Mouse (Mus musculus) cerebellum, adult (tissue): Measurements from ENCODE around the gene Meis1.
A peak's percentile ranks its signal among the peaks of the same experiment; 100 is the strongest.

Experiments used
- ATAC-seq: cut with Nextera tagmentation; 2 replicates; pipeline ENCODE4 v1.9.2; 2017; ENCODE audit warnings: mild to moderate bottlenecking, moderate library complexity, mixed read lengths; ENCODE audit not compliant: insufficient number of reproducible peaks, low FRiP score, low TSS enrichment

The Meis1 gene

DNA sequence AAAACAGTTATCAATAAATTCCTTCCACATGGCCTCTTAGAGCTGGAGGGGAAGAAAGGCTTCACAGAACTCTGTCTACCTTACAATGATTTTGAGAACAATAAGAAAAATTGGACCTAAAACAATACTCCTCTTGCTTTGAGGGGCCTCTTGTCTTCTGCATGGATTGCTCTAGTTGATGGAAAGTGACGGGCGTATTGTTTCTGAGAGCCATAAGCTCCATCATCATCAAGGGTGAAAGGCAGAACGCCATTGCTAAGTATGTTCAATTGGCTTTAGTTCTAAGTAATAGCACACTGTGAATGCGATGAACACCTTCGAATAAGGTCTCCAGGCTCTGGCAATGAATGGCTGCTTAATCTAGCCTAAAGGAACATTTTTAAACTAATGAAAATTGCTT, 136.5 kb downstream of the Meis1 start:
- ATAC-seq: no peak

DNA sequence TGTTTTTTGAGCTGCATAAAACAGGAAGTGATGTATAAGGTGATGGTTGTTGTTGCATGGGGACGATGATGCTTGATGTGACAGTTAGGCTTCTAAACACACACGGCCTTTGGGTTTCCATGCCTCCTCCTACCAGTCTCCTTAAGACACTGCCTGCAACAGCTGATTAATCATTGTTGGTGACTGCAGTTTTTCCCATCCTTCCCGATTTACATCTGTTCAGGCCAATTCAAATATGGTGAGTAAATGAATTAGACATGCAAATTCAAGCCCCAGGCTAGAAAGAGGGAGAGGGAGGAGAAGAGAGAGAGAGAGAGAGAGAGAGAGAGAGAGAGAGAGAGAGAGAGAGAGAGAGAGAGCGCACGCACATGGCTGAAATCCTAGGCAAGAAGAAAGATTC, 138.0 kb downstream of the Meis1 start:
- no peak for ATAC-seq

DNA sequence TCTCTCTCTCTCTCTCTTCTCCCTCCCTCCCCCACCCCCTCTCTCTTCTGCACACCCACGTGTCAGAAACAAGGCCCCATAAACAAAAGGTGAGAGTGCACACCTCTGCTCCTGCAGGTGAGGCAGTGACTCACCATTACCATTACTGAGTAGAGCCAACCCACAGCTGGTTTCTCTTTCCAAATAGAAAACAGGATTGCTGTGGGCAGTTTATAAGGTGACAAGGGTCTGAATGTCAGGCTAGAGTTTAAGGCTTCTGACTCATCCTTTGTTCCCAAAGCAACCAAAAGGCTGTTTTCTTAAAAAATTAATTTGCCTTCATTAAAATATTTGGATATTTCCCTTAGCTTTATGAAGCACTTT, 139.3 kb downstream of the Meis1 start:
- ATAC-seq: no peak

DNA sequence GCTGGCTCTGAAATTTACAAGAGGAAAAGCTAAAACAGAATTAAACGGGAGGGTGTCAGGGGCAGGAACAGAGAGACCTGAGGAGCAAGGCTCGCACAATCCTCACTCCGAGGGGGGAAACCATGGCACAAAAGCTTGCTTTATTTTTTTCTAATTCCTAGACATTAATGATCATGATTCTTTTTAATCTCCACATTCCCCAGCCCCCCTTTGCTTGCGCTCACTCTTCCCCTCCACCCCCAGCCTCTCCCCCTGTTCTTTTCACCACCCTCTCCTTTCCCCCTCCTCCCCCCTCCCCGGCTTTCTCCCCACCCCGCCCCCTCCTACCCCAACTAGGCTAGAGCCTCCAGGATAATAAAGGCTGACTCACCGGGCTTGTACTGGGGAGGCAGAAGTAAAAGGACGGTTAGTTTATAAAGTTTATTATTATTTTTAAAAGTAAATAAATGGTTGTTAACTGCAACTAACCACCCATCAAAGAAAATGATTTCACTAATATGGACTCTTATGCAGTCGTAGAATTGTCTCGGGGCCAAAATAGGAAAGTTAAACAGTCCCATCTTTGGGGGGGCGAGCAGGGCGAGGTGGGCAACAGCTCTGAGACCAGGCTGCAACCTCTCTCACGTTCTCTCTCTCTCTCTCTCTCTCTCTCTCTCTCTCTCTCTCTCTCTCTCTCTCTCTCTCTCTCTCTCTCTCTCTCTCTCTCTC, 139.9 kb downstream of the Meis1 start:
- ATAC-seq: no peak

DNA sequence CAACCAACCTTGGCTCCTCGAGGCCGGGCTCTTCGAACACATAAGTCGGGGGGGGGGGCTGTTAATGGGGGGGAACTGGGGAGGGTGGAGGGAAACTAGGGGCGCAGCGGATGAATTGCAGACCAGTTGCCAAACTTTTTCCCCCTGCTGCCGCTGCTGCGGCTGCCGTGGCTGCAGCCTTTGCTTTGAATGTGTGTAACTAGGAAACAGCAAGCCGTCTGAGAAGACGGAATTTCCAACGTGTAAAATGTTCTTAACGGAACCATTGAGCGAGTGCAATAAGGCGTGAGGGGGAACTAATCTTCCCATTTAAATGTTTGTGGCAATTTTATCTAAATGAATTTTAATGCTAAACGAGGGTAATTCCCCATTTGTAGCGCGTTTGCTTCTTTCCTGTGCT, 140.8 kb downstream of the Meis1 start:
- ATAC-seq: no peak

DNA sequence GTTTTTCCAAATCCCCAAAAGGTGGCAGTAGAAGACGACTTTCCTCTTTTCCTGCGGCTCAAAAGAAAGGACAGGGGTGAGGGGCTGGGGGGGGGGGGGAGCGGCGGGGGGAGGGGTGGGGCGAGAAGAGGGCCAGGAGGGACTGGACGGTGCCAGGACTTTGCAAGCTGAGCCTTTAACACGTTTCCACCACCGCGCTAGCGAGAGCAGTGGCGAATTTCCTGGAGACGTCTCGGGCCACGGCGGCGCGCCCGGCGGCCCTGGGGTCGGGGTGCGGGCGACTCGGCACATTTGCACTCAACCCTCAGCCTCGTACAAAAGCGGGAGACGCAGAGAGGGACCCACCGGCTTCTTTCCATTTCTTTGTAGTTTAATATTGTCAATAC, 141.2 kb downstream of the Meis1 start:
- ATAC-seq: peak; percentile 74

DNA sequence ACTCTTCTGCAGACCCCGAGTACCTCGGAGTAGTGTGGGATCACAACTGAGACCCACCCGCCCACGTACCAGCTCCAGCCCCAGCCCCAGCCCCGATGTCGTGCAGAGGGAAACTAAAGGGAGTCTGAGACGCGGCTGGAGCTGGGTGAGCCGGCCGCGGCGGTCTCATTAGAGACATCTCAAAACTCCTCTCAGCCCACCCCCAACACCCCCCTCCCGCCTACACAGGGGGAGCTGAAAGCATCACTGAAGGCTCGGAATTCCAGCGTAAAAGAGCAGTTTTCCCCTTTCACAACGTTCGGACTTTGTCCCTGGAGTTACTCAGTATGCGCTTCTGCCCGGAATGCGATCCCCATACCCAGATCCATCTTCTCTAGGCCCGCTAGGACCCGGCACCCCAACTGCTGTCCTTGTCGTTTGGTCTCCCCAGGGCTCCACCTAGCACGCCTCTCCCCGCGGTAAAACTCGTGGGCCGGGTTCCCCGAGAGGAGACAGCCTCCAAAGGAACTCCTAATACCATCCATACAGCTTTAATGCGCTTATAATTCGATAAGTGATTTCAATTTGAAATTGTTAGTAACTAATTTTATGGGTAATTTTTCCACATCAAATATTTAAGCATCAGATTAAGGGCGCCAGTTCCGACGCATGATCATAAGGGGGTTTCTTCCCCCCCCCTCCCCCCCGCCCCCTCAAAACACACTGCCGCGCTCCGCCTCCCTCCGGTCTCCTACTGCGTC, 141.7 kb downstream of the Meis1 start:
- ATAC-seq: no peak; the same call in 1 of the 2 replicates

DNA sequence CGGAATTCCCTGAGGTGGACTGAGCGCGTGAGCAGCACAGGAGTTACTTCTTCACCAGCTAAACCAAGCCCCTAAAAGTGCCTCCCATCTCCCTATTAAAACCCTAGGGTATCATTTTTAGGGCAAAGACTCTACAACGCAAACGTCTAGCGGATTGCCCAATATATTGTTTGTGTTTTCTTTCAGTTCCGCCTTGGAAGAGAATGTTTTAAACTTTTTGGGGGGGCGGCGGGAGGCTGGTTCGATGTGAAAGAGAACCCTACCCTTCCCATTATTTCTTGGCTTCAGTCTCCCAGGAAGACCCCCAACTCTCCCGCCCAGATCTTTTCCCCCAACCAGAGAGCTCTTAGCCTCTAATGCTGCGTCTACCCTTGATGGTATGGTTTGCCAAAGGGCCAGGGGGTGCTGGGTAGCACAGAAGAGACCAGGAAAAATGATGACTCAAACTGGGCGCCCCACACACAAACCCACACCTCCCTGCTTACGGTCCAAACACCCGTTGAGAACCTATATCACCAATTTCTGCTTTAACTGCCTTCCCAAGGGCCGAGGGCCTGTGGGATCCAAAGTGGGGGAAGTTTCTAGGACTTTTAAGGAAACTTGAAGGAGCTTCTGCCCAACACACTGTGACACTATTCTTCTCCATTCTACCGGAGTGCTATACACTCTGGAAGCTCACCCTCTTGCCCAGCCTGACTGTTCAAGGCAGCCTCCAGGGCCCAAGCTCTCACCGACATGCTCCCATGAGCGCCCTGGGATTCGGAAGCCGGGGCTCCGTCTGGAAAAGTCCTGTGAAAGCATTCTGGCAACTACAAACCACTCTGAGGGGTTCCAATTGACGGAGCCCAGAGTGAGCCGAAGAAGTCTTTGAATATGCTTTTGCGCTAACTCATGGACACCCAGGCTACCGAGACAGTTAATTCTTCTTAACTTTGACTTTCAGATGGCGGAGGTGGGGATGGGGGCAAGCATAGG, 142.6 kb downstream of the Meis1 start:
- no peak for ATAC-seq

DNA sequence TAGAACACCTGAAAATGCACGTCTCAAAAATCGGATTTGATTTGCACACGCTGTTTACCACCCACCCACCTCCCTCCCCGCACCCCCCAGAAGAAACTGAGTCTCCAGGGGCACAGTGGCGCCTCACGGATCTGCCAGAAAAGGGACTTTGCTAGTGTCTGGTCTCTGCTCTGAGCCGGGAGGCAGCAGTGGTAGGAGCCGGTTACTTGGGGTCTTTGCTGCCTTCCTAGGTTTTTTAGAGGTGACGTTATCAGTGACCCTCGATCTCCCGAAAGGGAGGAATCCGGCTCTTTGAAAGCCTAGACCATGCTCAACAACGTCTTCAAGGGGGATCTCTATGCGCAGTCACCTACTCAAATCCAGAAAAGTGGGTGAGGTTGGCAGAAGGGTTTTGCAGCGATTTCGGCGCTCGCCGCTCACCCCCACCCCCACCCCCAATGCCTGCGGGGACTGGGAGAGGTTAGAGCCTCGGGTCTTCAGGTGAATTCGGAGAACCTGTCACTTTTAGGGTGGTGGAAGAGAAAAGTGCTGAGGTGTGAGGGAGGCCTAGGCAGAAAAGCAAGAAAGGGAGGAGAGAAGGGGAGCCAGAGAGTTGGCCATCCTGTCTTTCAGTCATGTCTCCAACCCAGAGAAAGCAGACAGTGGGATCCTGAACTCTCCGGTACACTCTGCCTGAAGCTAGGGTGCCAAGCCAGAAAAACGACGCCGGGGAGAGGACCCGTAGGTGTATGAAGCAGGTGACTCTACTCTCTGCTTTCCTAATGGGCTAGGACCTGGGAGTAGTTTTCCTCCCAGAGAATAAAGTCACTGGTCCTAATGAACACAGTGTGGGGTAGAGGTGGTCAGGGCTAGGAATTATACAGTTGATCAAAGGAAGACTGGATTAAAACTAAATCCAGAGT, 143.5 kb downstream of the Meis1 start:
- no peak for ATAC-seq

DNA sequence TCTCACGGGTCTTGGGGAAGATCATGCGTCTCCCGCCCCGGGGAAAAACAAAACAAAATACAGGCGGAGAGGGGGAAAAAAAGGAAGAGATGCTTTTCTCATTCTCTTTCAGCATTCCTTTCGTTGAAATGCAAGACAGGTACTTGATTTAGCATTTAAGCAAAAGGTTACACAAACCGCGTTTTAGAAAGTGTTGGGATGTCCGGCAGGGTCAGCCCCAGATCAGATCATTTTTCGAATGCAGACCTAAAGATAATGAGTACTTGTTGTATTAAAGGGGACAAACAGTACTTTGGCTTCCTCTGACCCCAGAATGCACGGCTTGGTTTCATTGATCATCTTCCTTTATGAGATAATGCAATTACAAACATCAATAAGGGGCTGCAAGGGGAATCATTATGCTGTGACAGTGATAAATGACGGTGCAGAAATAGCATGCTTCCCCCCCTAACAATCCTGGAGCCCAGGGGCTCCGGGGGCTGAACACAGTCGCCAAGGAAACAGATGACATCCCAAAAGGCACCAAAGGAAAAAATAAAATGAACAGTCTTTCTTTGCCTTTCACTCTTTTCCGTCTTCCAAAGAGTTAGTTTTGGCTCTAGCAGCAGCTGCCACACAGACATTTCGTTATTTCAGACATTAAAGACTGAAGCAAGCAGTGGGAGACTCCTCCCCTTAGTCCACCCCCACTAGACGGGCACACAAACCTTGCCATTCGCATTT, 144.3 kb downstream of the Meis1 start:
- no peak for ATAC-seq

DNA sequence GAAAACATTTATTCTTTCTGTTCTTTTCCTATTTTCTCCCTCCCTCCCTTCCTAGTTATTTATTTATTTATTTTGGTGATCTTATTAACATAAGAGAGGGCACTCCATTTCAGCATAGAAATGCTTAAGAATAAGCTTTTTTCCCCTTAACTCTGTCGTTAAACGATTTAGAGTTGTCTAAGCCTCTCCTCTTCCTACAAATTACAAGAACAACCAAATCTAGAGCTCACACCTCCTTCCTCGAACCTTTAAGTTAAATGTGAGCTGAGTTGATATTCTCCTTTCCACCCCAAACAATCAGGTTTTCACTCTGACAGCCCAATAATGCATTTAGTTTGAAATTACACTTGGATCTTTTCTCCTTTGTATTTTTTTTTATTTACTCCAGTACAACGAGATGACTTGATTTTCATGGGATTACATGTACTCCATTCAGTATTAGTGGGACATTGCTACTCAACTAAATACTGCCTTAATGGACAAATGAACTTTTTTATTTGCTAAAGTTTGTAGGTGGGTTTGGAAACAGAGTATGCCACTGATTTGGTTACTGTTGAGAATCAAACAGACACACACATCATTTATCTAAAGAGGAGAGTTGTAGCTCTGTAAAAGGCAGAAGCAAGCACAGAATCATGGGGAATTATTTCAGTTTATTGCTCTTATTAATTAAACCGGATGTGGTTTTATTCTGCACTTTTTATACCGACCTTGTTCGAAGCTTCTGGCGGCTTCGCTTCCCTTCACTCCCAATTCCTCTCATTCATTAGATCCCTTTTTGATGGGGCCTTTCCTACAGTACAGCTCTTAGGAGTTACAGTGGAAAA, 145.1 kb downstream of the Meis1 start:
- no peak for ATAC-seq

DNA sequence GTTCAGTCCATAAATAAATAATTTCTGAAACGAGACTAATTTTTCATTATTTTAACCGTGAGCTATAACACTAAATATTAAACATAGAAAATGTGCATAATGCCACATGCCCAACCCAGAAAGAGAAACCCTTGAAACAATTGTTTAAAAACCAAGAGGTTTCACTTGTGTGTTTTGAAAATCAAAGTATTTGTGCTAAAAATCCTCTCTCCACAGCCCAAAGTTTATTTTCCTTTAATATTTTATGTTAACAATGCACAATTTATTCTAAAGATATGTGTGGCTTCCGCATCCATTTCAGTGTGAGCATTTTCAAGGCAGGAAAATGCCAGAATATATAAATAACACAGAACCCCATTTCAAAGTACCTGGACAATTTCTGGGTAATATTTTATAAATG, 146.0 kb downstream of the Meis1 start:
- ATAC-seq: no peak

DNA sequence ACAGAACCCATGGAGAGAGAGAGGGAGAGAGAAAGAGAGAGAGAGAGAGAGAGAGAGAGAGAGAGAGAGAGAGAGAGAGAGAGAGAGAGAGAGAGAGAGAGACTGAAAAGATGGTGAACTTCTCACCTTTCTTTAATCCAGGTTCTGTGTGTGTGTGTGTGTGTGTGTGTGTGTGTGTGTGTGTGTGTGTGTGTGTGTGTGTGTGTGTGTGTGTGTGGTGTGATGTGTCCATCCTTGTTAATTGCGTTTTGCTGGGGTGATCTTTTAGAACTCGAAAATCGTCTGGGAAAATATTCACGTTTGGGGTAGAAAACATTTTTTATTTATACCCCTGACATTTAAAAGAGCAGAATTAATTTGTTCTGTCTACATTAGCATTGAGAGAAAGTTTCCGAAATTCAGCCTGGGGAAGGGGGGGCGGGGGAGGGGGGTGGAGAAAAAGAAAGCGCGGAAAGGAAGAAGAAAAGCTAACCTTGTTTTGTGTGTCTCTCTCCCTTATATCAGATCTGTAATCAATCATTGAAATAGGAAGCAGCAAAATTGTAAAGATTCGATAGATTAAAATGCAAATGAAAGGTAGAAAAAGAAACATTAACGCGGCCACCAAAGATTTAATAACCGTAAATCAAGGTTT, 146.6 kb downstream of the Meis1 start:
- ATAC-seq: no peak

DNA sequence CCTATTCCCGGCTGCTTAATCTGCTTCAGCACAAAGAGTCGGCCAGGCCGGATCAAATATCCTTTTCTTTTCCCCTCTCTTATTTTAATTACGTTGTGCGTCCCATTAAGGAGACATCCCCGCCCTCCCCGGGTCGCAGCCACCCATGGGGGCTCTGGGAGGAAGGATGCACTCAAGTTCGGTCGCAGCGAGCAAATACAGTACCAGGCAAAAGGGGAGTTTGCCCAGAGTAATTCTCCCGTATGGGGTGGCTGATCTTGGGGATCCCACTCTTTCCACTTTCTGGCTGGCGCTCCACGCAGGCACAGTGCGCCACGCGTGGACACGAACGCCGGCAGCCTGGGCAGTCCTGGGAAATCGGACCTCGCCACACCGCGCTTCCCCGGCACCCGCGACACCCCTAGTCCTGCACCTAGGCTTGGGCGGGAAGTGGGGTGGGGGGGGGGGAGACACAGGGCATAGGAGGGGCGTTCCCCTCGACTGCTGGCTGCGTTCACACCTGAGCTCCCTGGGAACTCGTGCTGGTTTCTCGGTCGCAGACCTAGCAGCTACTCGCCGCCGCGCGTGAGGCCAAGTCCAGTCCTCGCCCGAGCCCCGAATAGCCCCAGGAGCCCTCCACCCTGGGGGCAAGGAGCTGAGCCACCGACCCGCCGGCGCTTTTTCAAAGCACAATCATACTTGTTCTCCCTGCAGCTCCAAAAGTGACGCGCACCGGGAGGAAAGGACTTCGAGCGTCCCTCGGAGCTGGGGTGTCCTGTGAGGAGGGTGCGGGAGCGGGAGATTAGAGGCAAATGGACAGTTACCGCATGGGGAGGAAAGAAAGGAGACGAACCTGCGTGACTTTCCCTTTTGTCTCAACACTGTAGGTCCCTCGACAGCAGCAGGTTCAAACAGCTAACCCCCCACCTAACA, 147.4 kb downstream of the Meis1 start:
- peak; percentile 46 for ATAC-seq

DNA sequence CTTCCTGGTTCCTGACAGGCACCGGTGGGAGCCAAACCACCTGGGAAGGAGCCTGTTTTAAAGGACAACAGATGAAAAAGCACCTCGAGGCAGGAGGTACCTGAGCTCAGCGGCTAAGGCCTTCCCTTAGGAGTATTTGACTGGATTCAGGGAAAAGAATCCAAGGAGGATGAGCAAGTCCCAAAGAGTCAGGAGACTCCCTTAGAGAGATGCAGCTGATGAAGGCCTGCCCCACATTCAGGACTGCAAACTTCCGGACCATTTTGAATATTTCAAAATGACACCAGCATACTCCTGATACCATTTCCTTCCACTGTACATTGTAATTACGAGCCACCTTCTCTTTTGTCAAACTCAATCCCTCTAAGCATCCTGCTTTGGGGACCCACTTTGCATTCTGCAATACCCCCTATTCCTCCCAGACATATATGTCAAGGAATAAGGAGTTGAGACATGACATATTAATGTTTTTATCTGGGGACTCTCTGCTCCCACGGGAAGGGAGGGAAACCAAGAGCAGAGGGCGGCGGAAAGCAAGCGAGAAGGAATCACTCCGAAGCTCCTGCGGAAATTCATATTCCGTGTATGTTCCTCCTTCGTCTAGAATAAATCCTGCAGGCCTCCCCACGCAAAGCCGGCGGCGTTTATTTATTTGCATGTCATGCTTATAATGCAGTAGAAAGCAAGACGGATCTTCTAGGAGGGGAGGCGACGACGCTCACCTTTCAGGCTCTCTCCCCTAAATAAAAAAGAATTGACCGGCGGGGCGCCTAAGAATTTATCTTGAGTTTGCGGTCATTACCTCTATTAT, 148.5 kb downstream of the Meis1 start:
- ATAC-seq: 0 out of 2 replicates have a peak, but pooled peaks have one; percentile 29

DNA sequence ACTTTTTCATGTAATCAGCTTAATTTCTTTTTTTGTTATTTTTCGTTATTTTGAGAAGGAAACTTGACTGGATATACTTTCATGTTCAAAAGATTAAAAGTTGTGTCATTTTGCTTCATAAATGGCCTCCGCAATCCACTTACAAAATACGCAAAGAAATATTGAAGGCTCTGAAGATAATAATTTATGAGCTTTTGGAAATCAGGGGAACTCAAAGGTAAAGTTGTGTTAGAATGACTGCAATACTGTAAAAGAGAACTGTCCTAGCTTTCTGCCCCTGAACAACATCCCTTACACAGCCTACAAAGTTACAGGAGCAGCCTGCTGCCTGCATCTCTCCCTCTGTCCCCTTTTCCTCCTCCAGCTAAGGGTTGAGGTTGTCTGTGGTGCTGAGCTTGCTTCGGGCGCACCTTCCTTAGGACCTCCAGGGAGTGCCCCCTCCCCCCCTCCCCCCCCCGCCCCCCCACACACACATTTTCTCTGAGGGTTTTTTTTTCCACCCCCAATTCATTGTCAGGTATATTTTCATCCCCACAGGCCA, 149.3 kb downstream of the Meis1 start:
- ATAC-seq: no peak
